Mouse (Mus musculus) midbrain, embryonic 14.5 days (tissue): Measurements from ENCODE around the gene Gm11032. TPM values are rescaled to one million over a fixed set of nuclear protein-coding genes. Genes with fewer than 3 reads are reported as not detected.

Experiments
- ATAC-seq: fragments of 200-750 bp; cut with Nextera tagmentation; 2 replicates; pipeline ENCODE4 v1.8.0; 2017; ENCODE audit warnings: moderate number of reproducible peaks, moderate library complexity; ENCODE audit not compliant: low FRiP score, low TSS enrichment
- DNase-seq: peaks from one replicate; pipeline ENCODE4 v3.0.0-alpha.2; 2015
- H3K27ac ChIP-seq: fragments of 300-500 bp; sonication (generic); replicated peaks from 2 replicates; pipeline ENCODE4 v1.5.1; 2014; ENCODE audit warnings: mild to moderate bottlenecking, low read depth, low read length, moderate library complexity
- H3K27me3 ChIP-seq: fragments of 300-500 bp; sonication (generic); 2 replicates; pipeline ENCODE4 v1.6.1; 2014; ENCODE audit warnings: low read length, control low read depth, mixed read lengths; ENCODE audit not compliant: control insufficient read depth, insufficient read depth
- H3K36me3 ChIP-seq: fragments of 300-500 bp; sonication (generic); 2 replicates; pipeline ENCODE4 v1.6.1; 2014; ENCODE audit warnings: low read length, control low read depth; ENCODE audit not compliant: control insufficient read depth, insufficient read depth
- H3K4me1 ChIP-seq: fragments of 300-500 bp; sonication (generic); 2 replicates; pipeline ENCODE4 v1.6.1; 2014; ENCODE audit warnings: mild to moderate bottlenecking, antibody characterized with exemption, low read length, control low read depth; ENCODE audit not compliant: control insufficient read depth, insufficient read depth
- H3K4me2 ChIP-seq: fragments of 300-500 bp; sonication (generic); 2 replicates; pipeline ENCODE4 v1.6.1; 2014; ENCODE audit warnings: mild to moderate bottlenecking, low read length, moderate library complexity
- H3K4me3 ChIP-seq: fragments of 300-500 bp; sonication (generic); replicated peaks from 2 replicates; pipeline ENCODE4 v1.5.1; 2014; ENCODE audit warnings: low read depth, low read length
- H3K9ac ChIP-seq: fragments of 300-500 bp; sonication (generic); replicated peaks from 2 replicates; pipeline ENCODE4 v1.6.1; 2014; ENCODE audit warnings: mild to moderate bottlenecking, low read length, moderate library complexity
- H3K9me3 ChIP-seq: fragments of 300-500 bp; sonication (generic); 2 replicates; pipeline ENCODE4 v1.6.1; 2016; ENCODE audit warnings: low read length, control low read depth, mixed read lengths; ENCODE audit not compliant: control insufficient read depth
- WGBS: fragments of 180-500 bp; shearing (Covaris S2); extraction: QIAGEN DNeasy Blood & Tissue Kit; methylation state at CpG from one replicate; pipeline ENCODE4 v1.1.7; 2014; 5-methylcytosine and 5-hydroxymethylcytosine counted together
- polyA plus RNA-seq: library from polyadenylated mRNA; unstranded; fragments of >200 nt; fragmentation: Nextera tagmentation; extraction: Ambion mirVana; gene quantifications from 2 replicates; pipeline ENCODE4 v1.2.1, GENCODE M21; 2014

Gm11032 gene
- polyA plus RNA-seq, 1 experiment from 2014 or later, result not detected

GRCm38 (mm10) chr11:4660309-4661025, 40.6 kb downstream of the Gm11032 start:
- Histone ChIP-seq H3K4me1 (no peaks in the 10 kb centered on the region), H3K36me3 (peaks cover 68% of the 10 kb centered on the region), H3K27me3 (no peaks in the 10 kb centered on the region), H3K9me3 (no peaks in the 10 kb centered on the region), H3K27ac (no peak overlapping the region), H3K4me2 (no peak overlapping the region), H3K4me3 (no peak overlapping the region), H3K9ac (no peak overlapping the region)
- DNase-seq (no peak), ATAC-seq (no peak)
- 84% methylated on average over 7 of the region's 7 CpGs for WGBS

GRCm38 (mm10) chr11:4661324-4661723, 41.5 kb downstream of the Gm11032 start:
- H3K4me2 ChIP-seq, result no peak overlapping the region
- DNase-seq (no peak), ATAC-seq (no peak)
- H3K4me3 ChIP-seq, result no peak overlapping the region
- 90% methylated on average over 4 of the region's 4 CpGs for WGBS
- no peaks in the 10 kb centered on the region for H3K9me3 ChIP-seq
- H3K36me3 ChIP-seq, result peaks cover 65% of the 10 kb centered on the region
- no peaks in the 10 kb centered on the region for H3K27me3 ChIP-seq
- H3K4me1 ChIP-seq, result no peaks in the 10 kb centered on the region
- H3K27ac ChIP-seq, result no peak overlapping the region
- no peak overlapping the region for H3K9ac ChIP-seq

- DNase-seq, result no peak
- H3K4me3 ChIP-seq, result no peak overlapping the region
- H3K36me3 ChIP-seq, result peaks cover 64% of the 10 kb centered on the region
- no peak overlapping the region for H3K4me2 ChIP-seq
- no peak for ATAC-seq
- no peaks in the 10 kb centered on the region for H3K9me3 ChIP-seq
- H3K9ac ChIP-seq, result no peak overlapping the region
- H3K27me3 ChIP-seq, result no peaks in the 10 kb centered on the region
- no peaks in the 10 kb centered on the region for H3K4me1 ChIP-seq
- WGBS, result 79% methylated on average over 10 of the region's 10 CpGs
- H3K27ac ChIP-seq, result no peak overlapping the region
Observed at GRCm38 (mm10) chr11:4661871-4662495, 42.1 kb downstream of the Gm11032 start.

- WGBS, result 90% methylated on average over 11 of the region's 11 CpGs
- H3K27ac ChIP-seq, result no peak overlapping the region
- H3K9me3 ChIP-seq, result no peaks in the 10 kb centered on the region
- H3K4me3 ChIP-seq, result no peak overlapping the region
- H3K36me3 ChIP-seq, result peaks cover 61% of the 10 kb centered on the region
- H3K4me1 ChIP-seq, result no peaks in the 10 kb centered on the region
- H3K9ac ChIP-seq, result no peak overlapping the region
- no peak for DNase-seq
- H3K27me3 ChIP-seq, result no peaks in the 10 kb centered on the region
- H3K4me2 ChIP-seq, result no peak overlapping the region
- ATAC-seq, result no peak
Observed at GRCm38 (mm10) chr11:4662496-4662878, 42.6 kb downstream of the Gm11032 start.

Other genes with a start within 250 kb of the Gm11032 start
- 0.14 TPM in 1 of 2 replicates, not detected in the other for gene Hormad2, start 179.0 kb upstream of the Gm11032 start, polyA plus RNA-seq
- 34.7 and 44.1 TPM in 2 replicates for gene Mtmr3, start 25.2 kb upstream of the Gm11032 start, polyA plus RNA-seq
- 15.4 and 21.7 TPM in 2 replicates for gene Ascc2, start 17.7 kb downstream of the Gm11032 start, polyA plus RNA-seq
- gene Uqcr10, start 84.3 kb downstream of the Gm11032 start, polyA plus RNA-seq, result 495 and 649 TPM in 2 replicates
- 60.0 and 63.6 TPM in 2 replicates for gene Zmat5, start 84.6 kb downstream of the Gm11032 start, polyA plus RNA-seq
- 1.3 and 2.7 TPM in 2 replicates for gene Cabp7, start 126.7 kb downstream of the Gm11032 start, polyA plus RNA-seq
- gene Nf2, start 229.5 kb downstream of the Gm11032 start, polyA plus RNA-seq, result 49.3 and 64.0 TPM in 2 replicates